Mouse (Mus musculus) hindbrain, embryonic 11.5 days (tissue): ENCODE results near the gene Ica1. TPM values are rescaled to one million over a fixed set of nuclear protein-coding genes. Genes with fewer than 3 reads are reported as not detected.

Experiments
- ATAC-seq: fragments of 200-750 bp; cut with Nextera tagmentation; 2 replicates; pipeline ENCODE4 v1.8.0; 2017; ENCODE audit warnings: mild to moderate bottlenecking, moderate TSS enrichment, moderate library complexity; ENCODE audit not compliant: low FRiP score
- DNase-seq: peaks from one replicate; pipeline ENCODE4 v3.0.0-alpha.2; 2015; ENCODE audit warnings: low spot score
- H3K27ac ChIP-seq: fragments of 300-500 bp; sonication (generic); 2 replicates; pipeline ENCODE4 v1.5.1; 2014; ENCODE audit warnings: mild to moderate bottlenecking, low read depth, low read length
- H3K27me3 ChIP-seq: fragments of 300-500 bp; sonication (generic); 2 replicates; pipeline ENCODE4 v1.6.1; 2014; ENCODE audit warnings: mild to moderate bottlenecking, low read length, moderate library complexity, mixed read lengths; ENCODE audit not compliant: control insufficient read depth, insufficient read depth
- H3K36me3 ChIP-seq: fragments of 300-500 bp; sonication (generic); 2 replicates; pipeline ENCODE4 v1.6.1; 2014; ENCODE audit warnings: mild to moderate bottlenecking, low read length, moderate library complexity, mixed read lengths; ENCODE audit not compliant: control insufficient read depth, insufficient read depth
- H3K4me1 ChIP-seq: fragments of 300-500 bp; sonication (generic); replicated peaks from 2 replicates; pipeline ENCODE4 v1.6.1; 2014; ENCODE audit warnings: low read length, mixed read lengths; ENCODE audit not compliant: control insufficient read depth, insufficient read depth
- H3K4me2 ChIP-seq: fragments of 300-500 bp; sonication (generic); replicated peaks from 2 replicates; pipeline ENCODE4 v1.6.1; 2014; ENCODE audit warnings: mild to moderate bottlenecking, low read depth, low read length
- H3K4me3 ChIP-seq: fragments of 300-500 bp; sonication (generic); 2 replicates; pipeline ENCODE4 v1.5.1; 2014; ENCODE audit warnings: low read depth, low read length
- H3K9ac ChIP-seq: fragments of 300-500 bp; sonication (generic); 2 replicates; pipeline ENCODE4 v1.6.1; 2014; ENCODE audit warnings: low read depth, low read length
- H3K9me3 ChIP-seq: fragments of 300-500 bp; sonication (generic); 2 replicates; pipeline ENCODE4 v1.6.1; 2016; ENCODE audit warnings: low read length; ENCODE audit not compliant: control insufficient read depth
- WGBS: fragments of 180-500 bp; shearing (Covaris S2); extraction: QIAGEN DNeasy Blood & Tissue Kit; methylation state at CpG from one replicate; pipeline ENCODE4 v1.1.7; 2014; 5-methylcytosine and 5-hydroxymethylcytosine counted together
- polyA plus RNA-seq: library from polyadenylated mRNA; unstranded; fragments of >200 nt; fragmentation: Nextera tagmentation; extraction: Ambion mirVana; gene quantifications from 2 replicates; pipeline ENCODE4 v1.2.1, GENCODE M21; 2014

Ica1 gene
- polyA plus RNA-seq, 1 experiment from 2014 or later, result 23.3 TPM

- no peak overlapping the region for H3K27ac ChIP-seq
- H3K4me1 ChIP-seq, result no peaks in the 10 kb centered on the region
- DNase-seq (no peak), ATAC-seq (no peak)
- H3K4me3 ChIP-seq, result no peak overlapping the region
- no peaks in the 10 kb centered on the region for H3K36me3 ChIP-seq
- no peaks in the 10 kb centered on the region for H3K9me3 ChIP-seq
- no peaks in the 10 kb centered on the region for H3K27me3 ChIP-seq
- 92% methylated on average over 4 of the region's 4 CpGs for WGBS
- H3K4me2 ChIP-seq, result no peak overlapping the region
- H3K9ac ChIP-seq, result no peak overlapping the region
These were observed 140.2 kb downstream of the Ica1 start for GRCm38 (mm10) chr6:8638122-8638521.

- DNase-seq (no peak), ATAC-seq (no peak)
- H3K4me2 ChIP-seq, result no peak overlapping the region
- H3K4me1 ChIP-seq, result no peaks in the 10 kb centered on the region
- no peaks in the 10 kb centered on the region for H3K36me3 ChIP-seq
- no peak overlapping the region for H3K27ac ChIP-seq
- no peaks in the 10 kb centered on the region for H3K9me3 ChIP-seq
- WGBS, result 89% methylated on average over 4 of the region's 4 CpGs
- no peaks in the 10 kb centered on the region for H3K27me3 ChIP-seq
- no peak overlapping the region for H3K4me3 ChIP-seq
- H3K9ac ChIP-seq, result no peak overlapping the region
These were observed 145.6 kb downstream of the Ica1 start for GRCm38 (mm10) chr6:8632701-8633100.

- Histone ChIP-seq H3K27ac (no peak overlapping the region), H3K4me1 (no peaks in the 10 kb centered on the region), H3K9me3 (no peaks in the 10 kb centered on the region), H3K36me3 (no peaks in the 10 kb centered on the region), H3K27me3 (no peaks in the 10 kb centered on the region), H3K4me2 (no peak overlapping the region), H3K4me3 (no peak overlapping the region), H3K9ac (no peak overlapping the region)
- 69% methylated on average over 5 of the region's 5 CpGs for WGBS
- no peak for DNase-seq
- ATAC-seq, result no peak
These were observed 146.2 kb downstream of the Ica1 start for GRCm38 (mm10) chr6:8631986-8632632.

- 79% methylated on average over 8 of the region's 8 CpGs for WGBS
These were observed 146.9 kb downstream of the Ica1 start for GRCm38 (mm10) chr6:8631362-8631761.

GRCm38 (mm10) chr6:8630531-8630930, 147.8 kb downstream of the Ica1 start:
- 90% methylated on average over 7 of the region's 7 CpGs for WGBS
- Histone ChIP-seq H3K4me2 (no peak overlapping the region), H3K27ac (no peak overlapping the region), H3K27me3 (no peaks in the 10 kb centered on the region), H3K36me3 (no peaks in the 10 kb centered on the region), H3K9ac (no peak overlapping the region), H3K9me3 (no peaks in the 10 kb centered on the region), H3K4me3 (no peak overlapping the region), H3K4me1 (no peaks in the 10 kb centered on the region)
- DNase-seq (no peak), ATAC-seq (no peak)

More at GRCm38 (mm10) chr6:8631362-8631761, 146.9 kb downstream of the Ica1 start:
- Histone ChIP-seq H3K9me3 (no peaks in the 10 kb centered on the region), H3K4me1 (no peaks in the 10 kb centered on the region), H3K36me3 (no peaks in the 10 kb centered on the region), H3K4me2 (no peak overlapping the region), H3K9ac (no peak overlapping the region), H3K4me3 (no peak overlapping the region), H3K27me3 (no peaks in the 10 kb centered on the region), H3K27ac (no peak overlapping the region)
- ATAC-seq (no peak), DNase-seq (no peak)

GRCm38 (mm10) chr6:8628715-8629267, 149.5 kb downstream of the Ica1 start:
- Histone ChIP-seq H3K36me3 (no peaks in the 10 kb centered on the region), H3K4me2 (no peak overlapping the region), H3K4me1 (no peaks in the 10 kb centered on the region), H3K27me3 (no peaks in the 10 kb centered on the region), H3K4me3 (no peak overlapping the region), H3K27ac (no peak overlapping the region), H3K9ac (no peak overlapping the region), H3K9me3 (no peaks in the 10 kb centered on the region)
- DNase-seq (no peak), ATAC-seq (no peak)
- WGBS, result 88% methylated on average over 7 of the region's 7 CpGs

- Histone ChIP-seq H3K27ac (no peak overlapping the region), H3K9ac (no peak overlapping the region), H3K4me3 (no peak overlapping the region), H3K36me3 (no peaks in the 10 kb centered on the region), H3K4me1 (no peaks in the 10 kb centered on the region), H3K4me2 (no peak overlapping the region), H3K27me3 (no peaks in the 10 kb centered on the region), H3K9me3 (no peaks in the 10 kb centered on the region)
- 91% methylated on average over 8 of the region's 8 CpGs for WGBS
- DNase-seq (no peak), ATAC-seq (no peak)
These were observed 150.1 kb downstream of the Ica1 start for GRCm38 (mm10) chr6:8628226-8628625.

- Histone ChIP-seq H3K27ac (no peak overlapping the region), H3K9me3 (no peaks in the 10 kb centered on the region), H3K4me2 (no peak overlapping the region), H3K4me3 (no peak overlapping the region), H3K4me1 (no peaks in the 10 kb centered on the region), H3K36me3 (no peaks in the 10 kb centered on the region), H3K9ac (no peak overlapping the region), H3K27me3 (no peaks in the 10 kb centered on the region)
- DNase-seq, result no peak
- WGBS, result 90% methylated on average over 3 of the region's 3 CpGs
- ATAC-seq, result no peak
These were observed 155.2 kb downstream of the Ica1 start for GRCm38 (mm10) chr6:8623045-8623444.

- Histone ChIP-seq H3K9me3 (no peaks in the 10 kb centered on the region), H3K27ac (no peak overlapping the region), H3K9ac (no peak overlapping the region), H3K4me1 (no peaks in the 10 kb centered on the region), H3K4me2 (no peak overlapping the region), H3K36me3 (no peaks in the 10 kb centered on the region), H3K4me3 (no peak overlapping the region), H3K27me3 (no peaks in the 10 kb centered on the region)
- ATAC-seq, result no peak
- no peak for DNase-seq
- WGBS, result 81% methylated on average over 4 of the region's 4 CpGs
These were observed 158.5 kb downstream of the Ica1 start for GRCm38 (mm10) chr6:8619582-8620350.
